Mouse (Mus musculus): Measurements from ENCODE around the gene Megf11. TPM values are rescaled to one million over a fixed set of nuclear protein-coding genes. Genes with fewer than 3 reads are reported as not detected.

The Megf11 gene
- total and polyA plus RNA-seq, 3 experiments: 0.33 to 0.38 TPM; not detected in 1

DNA sequence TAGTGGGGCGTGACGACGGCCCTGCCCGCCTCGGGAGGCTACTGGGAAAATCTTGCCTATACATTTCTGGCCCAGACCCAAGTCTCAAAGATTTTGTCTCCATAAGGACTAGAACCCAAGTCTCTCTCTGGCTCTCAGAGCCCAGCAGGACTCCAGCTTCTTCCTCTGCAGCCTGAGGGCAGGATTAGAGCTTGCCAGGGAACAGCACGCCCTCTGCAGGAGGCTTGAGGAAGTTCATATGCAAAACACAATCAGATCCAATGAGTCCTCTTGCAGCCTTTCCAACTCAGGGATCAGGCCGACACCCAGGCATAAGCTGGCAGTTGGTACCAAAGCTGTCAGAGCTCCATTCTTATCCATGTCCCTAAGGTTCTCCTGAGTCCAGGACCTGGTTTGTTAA is 122.6 kb downstream of the Megf11 start:
- H3K4me1 ChIP-seq (ENCODE audit: insufficient read depth, low read depth, low read length): peaks cover 31% of the 10 kb centered on the region
- H3K9me3 ChIP-seq (replicated peaks): no peaks in the 10 kb centered on the region
- H3K36me3 ChIP-seq (replicated peaks): no peaks in the 10 kb centered on the region
- ATAC-seq (ENCODE audit: extremely low read depth, insufficient number of reproducible peaks, low FRiP score, poor library complexity, severe bottlenecking) (no peak), DNase-seq (ENCODE audit: low spot score) (no peak)
- H3K4me3 ChIP-seq (ENCODE audit: low read depth, low read length): no peak overlapping the region
- peaks cover 38% of the 10 kb centered on the region for H3K27me3 ChIP-seq (ENCODE audit: insufficient read depth, low read length)
- no peak for TF ChIP-seq CTCF (IDR thresholded peaks at IDR 0.05; ENCODE audit: low read depth, low read length)
- TF ChIP-seq GATA2 (IDR thresholded peaks at IDR 0.05; ENCODE audit: borderline replicate concordance, low read depth, low read length): no peak
- no peak for TF ChIP-seq GATA1 (IDR thresholded peaks at IDR 0.05; ENCODE audit: borderline replicate concordance, low read length)
- TF ChIP-seq TAL1 (conservative IDR thresholded peaks at IDR 0.05; ENCODE audit: low read depth, low read length): no peak
- TF ChIP-seq POLR2AphosphoS5 (IDR thresholded peaks at IDR 0.05; ENCODE audit: insufficient replicate concordance, low read depth, low read length): no peak

GRCm38 (mm10) chr9:64514826-64515225 is 129.4 kb downstream of the Megf11 start:
- DNase-seq (ENCODE audit: low spot score) (no peak), ATAC-seq (ENCODE audit: extremely low read depth, insufficient number of reproducible peaks, low FRiP score, poor library complexity, severe bottlenecking) (no peak)
- Histone ChIP-seq H3K9me3 (replicated peaks) (no peaks in the 10 kb centered on the region), H3K36me3 (replicated peaks) (no peaks in the 10 kb centered on the region), H3K4me3 (ENCODE audit: low read depth, low read length) (no peak overlapping the region), H3K27me3 (ENCODE audit: insufficient read depth, low read length) (peaks cover 1% of the 10 kb centered on the region), H3K4me1 (ENCODE audit: insufficient read depth, low read depth, low read length) (peaks cover 59% of the 10 kb centered on the region)
- TF ChIP-seq GATA1 (IDR thresholded peaks at IDR 0.05; ENCODE audit: borderline replicate concordance, low read length) (no peak), GATA2 (IDR thresholded peaks at IDR 0.05; ENCODE audit: borderline replicate concordance, low read depth, low read length) (no peak), CTCF (IDR thresholded peaks at IDR 0.05; ENCODE audit: low read depth, low read length) (no peak), POLR2AphosphoS5 (IDR thresholded peaks at IDR 0.05; ENCODE audit: insufficient replicate concordance, low read depth, low read length) (no peak), TAL1 (conservative IDR thresholded peaks at IDR 0.05; ENCODE audit: low read depth, low read length) (no peak)

- H3K4me1 ChIP-seq (ENCODE audit: insufficient read depth, low read depth, low read length): peaks cover 50% of the 10 kb centered on the region
- H3K9me3 ChIP-seq (replicated peaks): no peaks in the 10 kb centered on the region
- no peaks in the 10 kb centered on the region for H3K36me3 ChIP-seq (replicated peaks)
- DNase-seq (ENCODE audit: low spot score) (no peak), ATAC-seq (ENCODE audit: extremely low read depth, insufficient number of reproducible peaks, low FRiP score, poor library complexity, severe bottlenecking) (no peak)
- no peak overlapping the region for H3K4me3 ChIP-seq (ENCODE audit: low read depth, low read length)
- peaks cover 25% of the 10 kb centered on the region for H3K27me3 ChIP-seq (ENCODE audit: insufficient read depth, low read length)
- TF ChIP-seq CTCF (IDR thresholded peaks at IDR 0.05; ENCODE audit: low read depth, low read length) (no peak), POLR2AphosphoS5 (IDR thresholded peaks at IDR 0.05; ENCODE audit: insufficient replicate concordance, low read depth, low read length) (no peak), GATA1 (IDR thresholded peaks at IDR 0.05; ENCODE audit: borderline replicate concordance, low read length) (no peak), GATA2 (IDR thresholded peaks at IDR 0.05; ENCODE audit: borderline replicate concordance, low read depth, low read length) (no peak)
These were observed 134.7 kb downstream of the Megf11 start for GRCm38 (mm10) chr9:64519921-64520746.

DNA sequence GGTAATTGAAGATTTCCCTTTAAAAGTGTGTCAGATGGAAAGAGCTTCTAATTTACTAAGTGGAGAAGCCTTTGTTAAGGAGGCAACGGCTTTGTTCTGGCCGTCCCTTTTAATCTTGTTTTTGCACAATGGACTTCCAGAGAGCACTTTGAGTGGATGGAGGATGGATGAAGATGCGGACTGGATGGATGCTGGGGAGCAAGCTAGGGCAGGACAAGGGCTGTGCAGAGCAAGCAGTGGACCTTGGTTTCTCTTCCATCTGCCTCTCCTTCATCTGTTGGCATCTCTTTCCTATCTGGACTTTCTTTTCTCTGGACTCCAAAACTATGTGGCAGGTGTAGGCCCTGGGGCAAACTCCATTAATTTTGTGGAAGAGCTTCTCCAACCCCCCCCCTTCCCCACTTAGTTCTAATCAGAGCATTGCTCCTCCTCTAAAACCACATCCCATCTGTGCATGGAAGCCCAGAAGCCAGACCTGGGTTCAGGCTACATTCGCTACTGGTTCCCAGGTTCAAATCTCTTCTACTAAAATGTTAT is 135.4 kb downstream of the Megf11 start:
- Histone ChIP-seq H3K36me3 (replicated peaks) (no peaks in the 10 kb centered on the region), H3K4me3 (ENCODE audit: low read depth, low read length) (no peak overlapping the region), H3K9me3 (replicated peaks) (no peaks in the 10 kb centered on the region), H3K4me1 (ENCODE audit: insufficient read depth, low read depth, low read length) (peaks cover 47% of the 10 kb centered on the region), H3K27me3 (ENCODE audit: insufficient read depth, low read length) (peaks cover 25% of the 10 kb centered on the region)
- no peak for DNase-seq (ENCODE audit: low spot score)
- TF ChIP-seq POLR2AphosphoS5 (IDR thresholded peaks at IDR 0.05; ENCODE audit: insufficient replicate concordance, low read depth, low read length) (no peak), TAL1 (conservative IDR thresholded peaks at IDR 0.05; ENCODE audit: low read depth, low read length) (no peak; the same call in 1 of the 2 replicates), GATA2 (IDR thresholded peaks at IDR 0.05; ENCODE audit: borderline replicate concordance, low read depth, low read length) (no peak), CTCF (IDR thresholded peaks at IDR 0.05; ENCODE audit: low read depth, low read length) (no peak), GATA1 (IDR thresholded peaks at IDR 0.05; ENCODE audit: borderline replicate concordance, low read length) (no peak)
- no peak for ATAC-seq (ENCODE audit: extremely low read depth, insufficient number of reproducible peaks, low FRiP score, poor library complexity, severe bottlenecking)

DNA sequence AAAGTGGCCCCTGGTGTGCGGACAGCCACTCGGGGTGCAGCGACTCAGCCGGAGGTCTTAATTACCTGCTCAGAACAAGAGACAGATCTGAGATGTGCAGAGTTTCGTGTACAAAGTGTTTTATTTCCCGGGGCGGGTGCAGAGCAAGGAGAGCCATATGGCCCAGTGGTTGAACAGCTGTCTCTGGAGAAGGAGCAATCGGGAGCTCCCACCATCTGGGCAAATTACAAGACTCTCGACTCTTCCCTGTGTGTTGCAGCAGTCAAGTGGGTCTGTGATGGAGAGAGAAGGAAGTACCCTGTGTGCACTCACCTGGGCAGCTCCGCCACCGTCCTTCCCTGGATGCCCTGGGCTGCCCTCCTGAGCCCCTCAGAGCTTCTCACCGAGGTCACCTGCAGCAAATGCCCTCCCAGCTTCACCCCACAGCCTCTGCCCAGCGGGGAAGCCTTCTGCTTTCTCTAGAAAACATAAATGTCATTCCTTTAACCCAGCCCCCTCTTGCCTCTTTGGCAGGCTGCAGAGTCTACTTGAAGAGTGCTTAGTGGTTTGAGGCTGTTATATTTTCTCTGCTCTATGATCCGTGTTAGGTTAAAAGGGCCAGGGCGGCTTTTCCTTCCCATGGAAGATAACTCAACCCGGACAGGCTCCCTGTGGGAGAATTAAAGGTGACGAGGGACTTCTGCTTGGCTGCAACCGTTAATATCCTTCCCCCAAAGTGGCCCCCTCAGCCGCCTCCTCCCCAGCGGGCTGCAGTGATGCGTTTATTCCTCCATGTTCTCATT is 138.0 kb downstream of the Megf11 start:
- Histone ChIP-seq H3K4me1 (ENCODE audit: insufficient read depth, low read depth, low read length) (peaks cover 47% of the 10 kb centered on the region), H3K27me3 (ENCODE audit: insufficient read depth, low read length) (peaks cover 25% of the 10 kb centered on the region), H3K9me3 (replicated peaks) (no peaks in the 10 kb centered on the region), H3K36me3 (replicated peaks) (no peaks in the 10 kb centered on the region), H3K4me3 (ENCODE audit: low read depth, low read length) (no peak overlapping the region)
- TF ChIP-seq CTCF (IDR thresholded peaks at IDR 0.05; ENCODE audit: low read depth, low read length) (no peak), GATA1 (IDR thresholded peaks at IDR 0.05; ENCODE audit: borderline replicate concordance, low read length) (no peak), TAL1 (conservative IDR thresholded peaks at IDR 0.05; ENCODE audit: low read depth, low read length) (no peak), POLR2AphosphoS5 (IDR thresholded peaks at IDR 0.05; ENCODE audit: insufficient replicate concordance, low read depth, low read length) (no peak), GATA2 (IDR thresholded peaks at IDR 0.05; ENCODE audit: borderline replicate concordance, low read depth, low read length) (no peak)
- DNase-seq (ENCODE audit: low spot score): no peak
- no peak for ATAC-seq (ENCODE audit: extremely low read depth, insufficient number of reproducible peaks, low FRiP score, poor library complexity, severe bottlenecking)

DNA sequence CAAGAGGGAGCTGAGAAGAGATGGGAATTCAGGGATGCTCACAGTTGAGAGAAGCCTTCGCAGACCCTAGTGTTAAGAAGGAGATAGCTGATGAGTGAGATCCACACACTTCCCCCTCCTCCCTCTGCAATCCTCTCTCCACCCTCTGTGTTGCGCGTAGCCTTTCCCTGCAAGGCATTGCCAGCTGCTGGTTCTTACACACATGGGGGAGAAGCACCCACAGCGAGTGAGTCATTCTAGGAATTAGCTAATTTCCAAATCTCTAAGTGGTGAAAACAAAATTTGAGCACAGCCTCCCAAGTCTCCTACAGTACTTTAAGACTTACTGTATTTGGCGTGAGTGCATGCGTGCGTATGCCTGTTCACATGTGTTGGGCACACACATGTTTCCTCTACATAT is 142.6 kb downstream of the Megf11 start:
- no peak for TF ChIP-seq CTCF (IDR thresholded peaks at IDR 0.05; ENCODE audit: low read depth, low read length)
- no peak for TF ChIP-seq GATA2 (IDR thresholded peaks at IDR 0.05; ENCODE audit: borderline replicate concordance, low read depth, low read length)
- no peak for TF ChIP-seq POLR2AphosphoS5 (IDR thresholded peaks at IDR 0.05; ENCODE audit: insufficient replicate concordance, low read depth, low read length)
- no peak for TF ChIP-seq TAL1 (conservative IDR thresholded peaks at IDR 0.05; ENCODE audit: low read depth, low read length)
- TF ChIP-seq GATA1 (IDR thresholded peaks at IDR 0.05; ENCODE audit: borderline replicate concordance, low read length): no peak
- peaks cover 75% of the 10 kb centered on the region for H3K4me1 ChIP-seq (ENCODE audit: insufficient read depth, low read depth, low read length)
- H3K36me3 ChIP-seq (replicated peaks): no peaks in the 10 kb centered on the region
- ATAC-seq (ENCODE audit: extremely low read depth, insufficient number of reproducible peaks, low FRiP score, poor library complexity, severe bottlenecking) (no peak), DNase-seq (ENCODE audit: low spot score) (no peak)
- H3K9me3 ChIP-seq (replicated peaks): no peaks in the 10 kb centered on the region
- H3K27me3 ChIP-seq (ENCODE audit: insufficient read depth, low read length): peaks cover 8% of the 10 kb centered on the region
- H3K4me3 ChIP-seq (ENCODE audit: low read depth, low read length): no peak overlapping the region

Measured in G1E (cell line).